Mouse (Mus musculus): ENCODE results near the gene 1700129C05Rik. TPM values are rescaled to one million over a fixed set of nuclear protein-coding genes. Genes with fewer than 3 reads are reported as not detected.

The 1700129C05Rik gene
- total and polyA plus RNA-seq, 3 experiments, result 0.22 TPM; not detected in 2

- TF ChIP-seq POLR2AphosphoS5 (IDR thresholded peaks at IDR 0.05; ENCODE audit: insufficient replicate concordance, low read depth, low read length) (no peak), GATA2 (IDR thresholded peaks at IDR 0.05; ENCODE audit: borderline replicate concordance, low read depth, low read length) (no peak), GATA1 (IDR thresholded peaks at IDR 0.05; ENCODE audit: borderline replicate concordance, low read length) (no peak), TAL1 (conservative IDR thresholded peaks at IDR 0.05; ENCODE audit: low read depth, low read length) (no peak), CTCF (IDR thresholded peaks at IDR 0.05; ENCODE audit: low read depth, low read length) (no peak)
- Histone ChIP-seq H3K9me3 (replicated peaks) (no peaks in the 10 kb centered on the region), H3K27me3 (ENCODE audit: insufficient read depth, low read length) (no peaks in the 10 kb centered on the region), H3K36me3 (replicated peaks) (no peaks in the 10 kb centered on the region), H3K4me3 (ENCODE audit: low read depth, low read length) (no peak overlapping the region), H3K4me1 (ENCODE audit: insufficient read depth, low read depth, low read length) (no peaks in the 10 kb centered on the region)
- ATAC-seq (ENCODE audit: extremely low read depth, insufficient number of reproducible peaks, low FRiP score, poor library complexity, severe bottlenecking) (no peak), DNase-seq (ENCODE audit: low spot score) (no peak)
Measured at GRCm38 (mm10) chr14:59155589-59155988, 12.9 kb upstream of the 1700129C05Rik start.

- no peaks in the 10 kb centered on the region for H3K36me3 ChIP-seq (replicated peaks)
- DNase-seq (ENCODE audit: low spot score) (no peak), ATAC-seq (ENCODE audit: extremely low read depth, insufficient number of reproducible peaks, low FRiP score, poor library complexity, severe bottlenecking) (no peak)
- no peaks in the 10 kb centered on the region for H3K9me3 ChIP-seq (replicated peaks)
- H3K27me3 ChIP-seq (ENCODE audit: insufficient read depth, low read length), result no peaks in the 10 kb centered on the region
- no peak for TF ChIP-seq CTCF (IDR thresholded peaks at IDR 0.05; ENCODE audit: low read depth, low read length)
- no peak for TF ChIP-seq TAL1 (conservative IDR thresholded peaks at IDR 0.05; ENCODE audit: low read depth, low read length)
- no peak for TF ChIP-seq POLR2AphosphoS5 (IDR thresholded peaks at IDR 0.05; ENCODE audit: insufficient replicate concordance, low read depth, low read length)
- no peak for TF ChIP-seq GATA2 (IDR thresholded peaks at IDR 0.05; ENCODE audit: borderline replicate concordance, low read depth, low read length)
- no peak for TF ChIP-seq GATA1 (IDR thresholded peaks at IDR 0.05; ENCODE audit: borderline replicate concordance, low read length)
- no peak overlapping the region for H3K4me3 ChIP-seq (ENCODE audit: low read depth, low read length)
- H3K4me1 ChIP-seq (ENCODE audit: insufficient read depth, low read depth, low read length), result no peaks in the 10 kb centered on the region
Measured at GRCm38 (mm10) chr14:59114281-59114680, 28.4 kb downstream of the 1700129C05Rik start.

GRCm38 (mm10) chr14:59104006-59104605 lies 38.6 kb downstream of the 1700129C05Rik start:
- Histone ChIP-seq H3K4me3 (ENCODE audit: low read depth, low read length) (no peak overlapping the region), H3K27me3 (ENCODE audit: insufficient read depth, low read length) (no peaks in the 10 kb centered on the region), H3K9me3 (replicated peaks) (no peaks in the 10 kb centered on the region), H3K4me1 (ENCODE audit: insufficient read depth, low read depth, low read length) (no peaks in the 10 kb centered on the region), H3K36me3 (replicated peaks) (no peaks in the 10 kb centered on the region)
- ATAC-seq (ENCODE audit: extremely low read depth, insufficient number of reproducible peaks, low FRiP score, poor library complexity, severe bottlenecking), result no peak
- no peak for DNase-seq (ENCODE audit: low spot score)
- no peak for TF ChIP-seq GATA1 (IDR thresholded peaks at IDR 0.05; ENCODE audit: borderline replicate concordance, low read length)
- TF ChIP-seq POLR2AphosphoS5 (IDR thresholded peaks at IDR 0.05; ENCODE audit: insufficient replicate concordance, low read depth, low read length), result no peak
- no peak for TF ChIP-seq TAL1 (conservative IDR thresholded peaks at IDR 0.05; ENCODE audit: low read depth, low read length)
- no peak for TF ChIP-seq CTCF (IDR thresholded peaks at IDR 0.05; ENCODE audit: low read depth, low read length)
- TF ChIP-seq GATA2 (IDR thresholded peaks at IDR 0.05; ENCODE audit: borderline replicate concordance, low read depth, low read length), result no peak

- H3K4me3 ChIP-seq (ENCODE audit: low read depth, low read length), result no peak overlapping the region
- no peaks in the 10 kb centered on the region for H3K4me1 ChIP-seq (ENCODE audit: insufficient read depth, low read depth, low read length)
- H3K36me3 ChIP-seq (replicated peaks), result no peaks in the 10 kb centered on the region
- H3K9me3 ChIP-seq (replicated peaks), result no peaks in the 10 kb centered on the region
- DNase-seq (ENCODE audit: low spot score) (no peak), ATAC-seq (ENCODE audit: extremely low read depth, insufficient number of reproducible peaks, low FRiP score, poor library complexity, severe bottlenecking) (no peak)
- TF ChIP-seq TAL1 (conservative IDR thresholded peaks at IDR 0.05; ENCODE audit: low read depth, low read length) (no peak), CTCF (IDR thresholded peaks at IDR 0.05; ENCODE audit: low read depth, low read length) (no peak), GATA1 (IDR thresholded peaks at IDR 0.05; ENCODE audit: borderline replicate concordance, low read length) (no peak), GATA2 (IDR thresholded peaks at IDR 0.05; ENCODE audit: borderline replicate concordance, low read depth, low read length) (no peak), POLR2AphosphoS5 (IDR thresholded peaks at IDR 0.05; ENCODE audit: insufficient replicate concordance, low read depth, low read length) (no peak)
- no peaks in the 10 kb centered on the region for H3K27me3 ChIP-seq (ENCODE audit: insufficient read depth, low read length)
Measured at GRCm38 (mm10) chr14:59093601-59094000, 49.1 kb downstream of the 1700129C05Rik start.

- H3K4me1 ChIP-seq (ENCODE audit: insufficient read depth, low read depth, low read length), result no peaks in the 10 kb centered on the region
- H3K27me3 ChIP-seq (ENCODE audit: insufficient read depth, low read length), result no peaks in the 10 kb centered on the region
- no peak for TF ChIP-seq GATA2 (IDR thresholded peaks at IDR 0.05; ENCODE audit: borderline replicate concordance, low read depth, low read length)
- no peak for TF ChIP-seq CTCF (IDR thresholded peaks at IDR 0.05; ENCODE audit: low read depth, low read length)
- DNase-seq (ENCODE audit: low spot score), result no peak
- no peaks in the 10 kb centered on the region for H3K36me3 ChIP-seq (replicated peaks)
- H3K9me3 ChIP-seq (replicated peaks), result 0 out of 2 replicates have a peak, but pooled peaks cover 5% of the 10 kb centered on the region
- ATAC-seq (ENCODE audit: extremely low read depth, insufficient number of reproducible peaks, low FRiP score, poor library complexity, severe bottlenecking), result no peak
- no peak overlapping the region for H3K4me3 ChIP-seq (ENCODE audit: low read depth, low read length)
Measured at GRCm38 (mm10) chr14:59084396-59084795, 58.3 kb downstream of the 1700129C05Rik start.

Other genes with a start within 250 kb of the 1700129C05Rik start
- not detected in 2 replicates for gene Gm5142, start 35.9 kb upstream of the 1700129C05Rik start, total RNA-seq (2014; fragmentation: Nextera tagmentation)
- gene Gm5142, start 35.9 kb upstream of the 1700129C05Rik start, total RNA-seq (2017), result 0.22 TPM in 1 of 2 replicates, not detected in the other
- gene Gm5142, start 35.9 kb upstream of the 1700129C05Rik start, polyA plus RNA-seq (2012), result not detected in 2 replicates
- 7.0 and 9.4 TPM in 2 replicates for gene Rcbtb1, start 58.3 kb upstream of the 1700129C05Rik start, total RNA-seq (2014; fragmentation: Nextera tagmentation)
- 10.6 and 12.0 TPM in 2 replicates for gene Rcbtb1, start 58.3 kb upstream of the 1700129C05Rik start, total RNA-seq (2017)
- 1.3 and 1.8 TPM in 2 replicates for gene Rcbtb1, start 58.3 kb upstream of the 1700129C05Rik start, polyA plus RNA-seq (2012)
- gene Gm6904, start 117.3 kb upstream of the 1700129C05Rik start, total RNA-seq (2014; fragmentation: Nextera tagmentation), result not detected in 2 replicates
- not detected in 2 replicates for gene Gm6904, start 117.3 kb upstream of the 1700129C05Rik start, total RNA-seq (2017)
- not detected in 2 replicates for gene Gm6904, start 117.3 kb upstream of the 1700129C05Rik start, polyA plus RNA-seq (2012)
- gene Phf11a, start 154.6 kb upstream of the 1700129C05Rik start, total RNA-seq (2014; fragmentation: Nextera tagmentation), result not detected in 2 replicates
- gene Phf11a, start 154.6 kb upstream of the 1700129C05Rik start, total RNA-seq (2017), result not detected in 2 replicates
- not detected in 2 replicates for gene Phf11a, start 154.6 kb upstream of the 1700129C05Rik start, polyA plus RNA-seq (2012)
- gene Phf11b, start 198.5 kb upstream of the 1700129C05Rik start, total RNA-seq (2014; fragmentation: Nextera tagmentation), result not detected in 2 replicates
- 0.17 TPM in 1 of 2 replicates, not detected in the other for gene Phf11b, start 198.5 kb upstream of the 1700129C05Rik start, total RNA-seq (2017)
- gene Phf11b, start 198.5 kb upstream of the 1700129C05Rik start, polyA plus RNA-seq (2012), result not detected in 2 replicates
- 0.83 TPM in 1 of 2 replicates, not detected in the other for gene Phf11d, start 222.6 kb upstream of the 1700129C05Rik start, total RNA-seq (2014; fragmentation: Nextera tagmentation)
- gene Phf11d, start 222.6 kb upstream of the 1700129C05Rik start, total RNA-seq (2017), result 0.12 and 0.22 TPM in 2 replicates
- gene Phf11d, start 222.6 kb upstream of the 1700129C05Rik start, polyA plus RNA-seq (2012), result not detected in 2 replicates